Mouse (Mus musculus): Measurements from ENCODE around the gene Cabp2.

Gene Cabp2

DNA sequence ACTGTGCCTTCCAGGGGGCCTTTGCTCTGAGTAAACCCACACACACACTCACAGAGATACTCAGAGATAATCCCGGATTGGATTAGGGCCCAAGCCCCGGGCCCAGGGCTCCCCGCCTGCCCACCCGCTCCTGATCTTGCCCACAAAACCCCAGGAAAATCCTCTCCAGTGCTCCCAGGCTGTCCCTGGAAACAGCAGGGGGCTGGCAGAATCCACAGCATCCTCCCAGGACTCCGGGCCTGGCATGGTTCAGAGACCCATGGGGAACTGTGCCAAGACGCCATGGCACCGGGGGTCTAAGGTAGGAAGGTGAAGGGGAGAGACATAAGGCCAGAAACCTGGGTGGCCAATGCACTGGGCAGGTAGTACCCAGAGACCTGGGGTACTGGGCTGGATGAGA lies 1.9 kb downstream of the Cabp2 start:
- no peak for DNase-seq

DNA sequence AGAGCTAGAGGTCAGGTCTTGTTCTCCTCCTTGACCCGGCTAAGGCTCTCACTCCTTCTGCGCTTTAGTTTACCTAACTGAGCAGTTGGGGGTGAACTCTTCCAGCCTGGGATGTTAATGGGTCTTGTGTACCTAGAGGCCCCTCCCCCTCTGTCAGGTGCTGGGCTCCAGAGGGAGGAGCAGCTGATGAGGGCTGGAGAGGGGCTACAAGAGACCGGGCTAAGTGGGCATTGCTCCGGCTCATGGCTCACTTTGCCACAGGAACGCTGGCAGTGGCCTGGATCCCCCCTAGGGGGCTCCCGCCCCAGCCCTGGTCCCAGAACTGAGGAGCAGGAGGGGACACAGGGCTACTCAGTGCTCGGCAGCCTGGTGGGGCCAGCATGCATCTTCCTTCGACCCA lies 2.4 kb downstream of the Cabp2 start:
- no peak for DNase-seq

- no peak for DNase-seq
Measured at GRCm38 (mm10) chr19:4084984-4085383, 3.6 kb downstream of the Cabp2 start.

DNA sequence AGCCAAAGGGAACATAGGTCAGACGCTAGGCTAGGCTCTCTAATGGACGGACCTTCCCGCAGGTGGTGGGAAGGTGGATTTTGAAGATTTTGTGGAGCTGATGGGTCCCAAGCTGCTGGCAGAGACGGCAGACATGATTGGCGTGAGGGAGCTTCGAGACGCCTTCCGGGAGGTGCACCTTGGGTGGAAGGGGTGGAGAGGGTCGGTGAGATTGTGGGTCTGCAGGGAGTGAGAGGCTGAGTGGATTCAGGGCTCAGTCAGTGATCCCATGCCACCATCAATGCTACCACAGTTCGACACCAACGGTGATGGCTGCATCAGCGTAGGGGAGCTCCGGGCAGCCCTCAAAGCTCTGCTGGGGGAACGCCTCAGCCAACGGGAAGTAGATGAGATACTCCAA lies 4.8 kb downstream of the Cabp2 start:
- DNase-seq: no peak

DNA sequence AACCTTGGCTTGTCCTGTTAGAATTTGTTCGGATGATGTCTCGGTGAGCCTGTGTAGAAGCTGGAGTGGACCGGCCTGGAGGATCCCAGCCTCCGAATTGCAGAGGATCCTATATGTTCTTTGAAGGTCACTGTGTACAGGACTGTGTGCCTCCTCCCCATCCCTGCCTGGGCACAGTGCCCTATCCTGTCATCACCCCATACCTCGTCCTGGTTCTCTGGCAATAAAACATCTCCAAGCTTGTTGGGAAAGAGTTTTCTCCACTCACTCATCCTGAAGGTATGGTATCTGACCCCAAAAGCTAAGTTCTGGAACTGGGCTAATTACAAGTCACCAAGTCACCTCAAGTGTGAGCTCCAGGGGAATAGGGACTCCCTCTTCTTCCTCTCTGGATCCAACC lies 5.7 kb downstream of the Cabp2 start:
- DNase-seq: no peak

DNA sequence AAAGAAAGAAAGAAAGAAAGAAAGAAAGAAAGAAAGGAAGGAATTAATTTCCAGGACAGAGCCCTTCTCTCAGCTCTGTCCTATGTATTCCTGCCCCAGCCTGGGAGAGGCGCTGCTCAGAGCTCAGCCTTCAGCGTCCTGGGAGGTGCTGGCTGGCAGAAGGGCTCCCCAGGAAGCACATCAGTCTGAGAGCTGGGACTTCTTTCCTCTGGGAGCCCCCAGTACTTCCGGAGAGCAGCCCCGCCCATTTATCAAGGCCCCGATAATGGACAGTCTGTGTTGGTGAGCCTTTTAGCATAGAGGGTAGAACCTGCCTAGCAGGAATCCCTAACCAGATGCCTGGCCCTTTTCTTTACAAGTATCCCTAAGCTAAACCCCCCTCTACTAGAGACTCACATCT lies 6.8 kb downstream of the Cabp2 start:
- DNase-seq: no peak

DNA sequence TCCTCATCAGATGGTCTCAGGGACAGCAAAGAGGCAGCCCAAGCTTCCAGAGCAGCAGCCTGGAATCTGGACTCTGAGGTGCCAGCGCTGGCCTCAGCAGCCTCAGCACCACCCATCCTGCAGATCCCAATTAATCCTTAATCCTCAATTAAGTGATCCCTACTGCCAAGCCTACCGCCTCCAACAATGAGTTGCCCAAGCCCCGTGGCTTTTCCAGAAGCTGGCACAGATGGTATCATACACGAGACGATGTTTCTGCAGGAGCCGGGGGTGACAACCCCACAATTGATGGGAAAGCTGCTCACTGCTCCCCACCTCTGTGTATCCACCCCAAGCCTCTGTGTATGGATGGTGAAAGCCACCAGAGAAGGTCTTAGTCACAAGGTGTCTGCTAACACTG lies 7.8 kb downstream of the Cabp2 start:
- DNase-seq: no peak

DNA sequence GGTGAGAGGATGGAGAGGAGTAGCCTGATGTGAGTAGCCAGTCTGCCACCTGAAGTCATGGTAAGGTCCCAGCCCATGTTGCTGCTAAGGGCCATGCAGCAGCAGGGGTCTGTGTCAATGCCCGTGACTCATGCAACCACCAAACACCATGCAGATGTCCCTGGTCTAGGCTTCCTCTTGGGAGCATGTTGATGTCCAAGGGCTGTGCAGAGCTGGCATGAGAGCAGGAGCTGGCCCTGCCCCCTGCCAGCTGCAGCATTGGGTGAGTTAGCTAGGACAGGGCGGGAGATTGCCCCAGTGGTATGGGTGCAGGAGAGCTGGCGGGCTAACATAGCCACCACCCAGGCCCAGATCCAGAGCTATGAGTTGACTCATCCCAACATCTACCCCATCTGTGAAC lies 9.1 kb downstream of the Cabp2 start:
- no peak for DNase-seq

DNA sequence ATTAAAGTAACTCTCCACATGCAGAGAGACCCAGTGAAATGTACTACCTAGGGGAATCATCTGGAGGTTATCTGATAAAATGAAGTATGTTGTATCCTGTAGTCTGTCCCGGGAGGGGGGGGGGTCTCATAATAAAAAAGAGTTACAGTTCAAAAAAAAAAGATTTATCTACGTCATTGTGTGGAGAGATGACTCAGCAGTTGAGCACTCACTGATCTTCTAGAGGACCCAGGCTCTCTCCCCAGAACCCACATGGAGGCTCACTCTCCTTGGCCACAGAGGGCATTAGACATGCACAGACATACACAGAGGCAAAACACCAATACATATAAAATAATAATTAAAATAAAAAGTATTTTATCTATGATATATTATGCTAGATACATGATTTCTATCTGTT lies 10.0 kb downstream of the Cabp2 start:
- no peak for DNase-seq

DNA sequence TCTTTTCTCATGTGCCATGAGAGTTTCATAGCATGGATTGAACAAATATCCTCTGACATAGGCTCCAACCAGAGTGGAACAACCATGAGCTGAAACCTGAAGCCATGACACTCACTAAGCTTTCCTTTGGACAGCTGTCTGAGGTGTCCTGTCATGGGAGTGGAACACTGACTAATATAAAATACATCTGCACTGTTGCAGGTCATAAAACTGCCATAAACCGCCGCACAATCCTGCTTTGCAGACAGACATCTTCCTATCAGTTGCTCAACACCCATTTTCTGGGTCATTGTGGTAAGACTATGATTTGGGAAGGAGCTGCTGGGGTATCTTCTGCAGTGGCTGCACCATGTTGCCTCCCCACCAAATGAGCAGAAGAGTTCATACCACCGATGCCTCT lies 11.4 kb downstream of the Cabp2 start:
- no peak for DNase-seq

- DNase-seq: no peak
Measured at GRCm38 (mm10) chr19:4093772-4094171, 12.4 kb downstream of the Cabp2 start.

DNA sequence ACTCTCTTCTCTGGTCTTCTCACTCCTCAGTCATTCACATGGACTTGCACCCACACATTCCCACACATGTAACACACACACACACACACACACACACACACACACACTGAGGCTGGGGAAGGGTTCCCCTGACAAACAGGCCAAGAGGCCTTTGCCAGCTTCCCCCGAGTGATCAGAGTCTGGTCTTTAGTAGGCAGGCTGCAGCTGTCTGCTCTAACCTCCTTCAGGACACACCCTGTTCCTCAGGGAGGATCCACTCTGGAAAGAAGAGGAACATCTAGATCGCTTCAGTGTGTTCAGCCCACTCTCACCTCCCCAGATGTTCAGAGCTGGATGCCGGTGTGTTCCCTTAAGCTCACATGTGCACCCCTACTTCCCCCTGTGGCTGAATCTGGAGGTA lies 13.0 kb downstream of the Cabp2 start:
- no peak for DNase-seq

- DNase-seq: no peak
Measured at GRCm38 (mm10) chr19:4094774-4095303, 13.5 kb downstream of the Cabp2 start.

DNA sequence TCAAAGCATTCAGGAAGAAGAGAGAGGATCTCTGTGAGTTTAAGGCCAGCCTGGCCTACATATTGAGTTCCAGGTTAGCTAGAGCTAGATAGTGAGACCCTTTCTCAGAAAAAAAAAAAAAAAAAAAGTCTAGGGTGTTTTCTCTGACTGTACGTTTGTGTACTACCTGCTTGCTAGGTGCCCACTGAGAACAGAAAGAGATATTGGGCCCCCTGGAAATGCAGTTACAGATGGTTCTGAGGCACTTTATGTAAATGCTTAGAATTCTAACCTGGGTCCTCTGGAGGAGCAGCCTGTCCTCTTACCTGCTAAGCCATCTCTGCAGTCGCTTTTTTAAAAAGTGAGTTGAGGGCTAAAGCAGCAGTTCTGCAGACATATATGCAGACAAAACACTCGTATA lies 14.4 kb downstream of the Cabp2 start:
- no peak for DNase-seq

DNA sequence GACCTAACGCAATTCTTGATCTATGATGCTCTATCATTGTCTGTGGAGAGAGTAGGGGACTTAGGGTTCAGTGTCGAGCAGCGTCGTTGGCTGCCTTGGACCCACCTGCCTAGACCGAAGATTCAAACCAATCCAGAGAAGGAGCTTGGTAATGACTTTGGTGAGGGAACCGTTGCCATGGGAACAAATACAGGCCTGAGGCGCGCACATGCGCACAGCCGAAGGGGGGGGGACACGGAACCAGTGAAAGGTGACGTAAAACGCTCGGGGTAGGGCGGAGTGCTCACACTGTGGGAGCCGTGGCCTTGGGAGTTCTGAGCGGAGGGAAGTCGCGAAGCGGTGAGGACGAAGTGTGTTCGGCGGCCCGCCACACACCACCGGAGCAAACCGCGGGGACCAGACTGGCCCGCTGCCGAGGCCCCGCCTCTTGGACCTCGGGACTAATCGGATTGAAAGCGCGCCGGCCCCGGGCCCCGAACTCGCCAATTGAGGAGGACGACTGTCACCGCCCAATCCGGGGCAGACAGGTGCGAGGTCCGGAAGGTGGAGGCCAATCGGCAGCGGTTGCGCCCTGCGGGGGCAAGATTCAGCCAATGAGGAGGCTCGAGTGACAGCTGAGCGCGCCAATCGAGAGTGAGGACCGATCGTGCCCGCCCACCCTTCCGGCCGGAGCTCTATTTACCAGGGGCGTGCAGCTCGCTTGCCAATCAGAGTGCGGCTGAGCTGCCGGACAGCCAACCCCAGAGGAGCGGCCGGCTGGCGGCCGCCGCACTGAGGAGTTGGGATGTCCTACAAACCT lies 15.5 kb downstream of the Cabp2 start, which contains the start of gene Cdk2ap2:
Gene Cdk2ap2 (plus strand): TSS at position 541 of the 799 bp plus-strand sequence.
- DNase-seq: peak; percentile 99

GRCm38 (mm10) chr19:4097441-4097825 lies 16.1 kb downstream of the Cabp2 start:
- no peak for DNase-seq

- DNase-seq: no peak
Measured at GRCm38 (mm10) chr19:4098426-4098825, 17.0 kb downstream of the Cabp2 start.

DNA sequence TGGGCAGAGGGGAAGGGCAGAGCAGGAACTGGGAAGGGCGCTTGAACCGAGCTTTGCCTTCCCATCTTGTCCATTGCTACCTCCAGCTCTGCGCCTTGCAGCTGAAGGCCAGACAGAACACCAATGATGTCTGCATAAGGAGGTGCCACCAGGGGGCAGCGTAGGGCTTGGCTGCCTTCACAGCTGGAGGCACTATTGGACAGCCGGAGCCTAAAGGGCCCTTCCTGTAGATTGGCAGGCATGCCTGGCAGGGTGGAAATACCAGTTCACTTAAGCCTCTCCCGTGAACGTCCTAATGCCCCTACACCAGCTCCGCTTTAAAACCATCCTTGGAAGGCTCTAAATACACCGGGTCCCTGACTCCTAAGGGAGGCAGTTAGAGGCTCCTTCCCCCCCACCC lies 17.7 kb downstream of the Cabp2 start:
- peak; percentile 88 for DNase-seq

DNA sequence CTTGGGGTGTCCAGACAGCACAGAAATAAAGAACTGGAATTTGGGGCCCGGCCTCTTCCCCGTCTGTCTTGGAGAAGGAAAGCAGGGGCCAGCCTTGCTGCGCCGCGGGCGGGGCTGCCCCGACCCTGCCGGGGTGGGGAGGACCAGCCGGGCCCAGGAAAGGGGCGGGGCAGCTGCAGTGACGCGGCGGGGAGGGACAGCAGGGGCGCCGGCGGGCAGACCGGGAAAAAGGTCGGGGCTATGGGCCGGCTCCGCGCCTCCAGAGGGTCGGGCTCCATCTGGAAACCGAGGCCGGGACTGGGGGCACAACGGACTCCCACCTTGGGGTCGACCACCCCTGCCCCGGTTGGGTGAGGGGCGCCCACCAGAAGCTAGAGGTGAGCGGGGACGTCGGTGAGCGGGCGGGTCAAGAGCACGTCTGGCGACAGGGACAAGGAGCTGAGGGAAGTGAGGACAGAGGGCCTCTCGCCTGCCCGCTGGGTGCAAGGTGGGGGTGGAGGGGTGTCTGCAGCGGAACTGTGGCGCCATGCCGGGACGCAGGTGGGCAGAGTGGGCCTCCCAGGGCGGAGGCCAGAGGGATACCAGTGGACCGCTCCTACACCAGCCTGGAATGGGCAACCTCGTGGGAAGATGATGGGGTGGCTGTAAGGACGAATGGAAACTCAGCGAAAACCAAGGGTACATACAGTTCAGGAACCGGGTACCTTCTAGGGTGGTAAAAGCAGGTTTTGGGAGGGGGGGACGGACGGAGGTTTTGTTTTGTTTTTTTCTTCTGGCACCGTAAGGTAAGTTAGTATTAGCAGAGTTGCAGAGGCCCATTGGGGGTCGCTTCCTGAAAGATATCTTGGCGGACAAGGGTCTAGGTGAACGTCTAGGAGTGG lies 18.7 kb downstream of the Cabp2 start, which contains the start of gene Pitpnm1:
Gene Pitpnm1 (plus strand): TSS at position 162 of the 881 bp plus-strand sequence.
- peak; percentile 48 for DNase-seq

DNA sequence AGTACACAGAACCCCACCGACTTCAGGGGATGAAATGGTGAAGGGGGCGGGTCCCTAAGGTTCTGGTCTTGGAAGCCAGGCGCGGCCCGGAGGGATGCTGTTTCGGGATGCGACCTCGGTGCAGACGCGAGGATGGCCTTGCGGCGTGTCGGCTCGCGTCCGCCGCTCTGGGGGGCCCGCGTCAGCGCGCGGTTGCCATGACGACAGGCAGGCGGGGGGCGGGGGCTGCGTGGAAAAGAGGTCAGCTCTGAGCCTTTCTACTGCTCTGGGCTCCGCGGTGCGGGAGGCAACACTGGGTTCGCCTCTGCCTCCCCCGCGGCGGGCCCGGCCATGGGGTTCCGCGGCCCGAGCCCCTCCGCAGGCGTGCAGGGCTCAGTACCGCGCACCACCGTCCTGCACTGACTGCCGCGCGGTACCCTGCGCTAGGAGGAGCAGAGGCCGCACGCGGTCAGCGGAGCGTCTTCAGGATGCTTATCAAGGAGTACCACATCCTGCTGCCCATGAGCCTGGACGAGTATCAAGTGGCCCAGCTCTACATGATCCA lies 19.4 kb downstream of the Cabp2 start:
- peak; percentile 80 for DNase-seq

GRCm38 (mm10) chr19:4101466-4101865 lies 20.1 kb downstream of the Cabp2 start:
- no peak for DNase-seq

DNA sequence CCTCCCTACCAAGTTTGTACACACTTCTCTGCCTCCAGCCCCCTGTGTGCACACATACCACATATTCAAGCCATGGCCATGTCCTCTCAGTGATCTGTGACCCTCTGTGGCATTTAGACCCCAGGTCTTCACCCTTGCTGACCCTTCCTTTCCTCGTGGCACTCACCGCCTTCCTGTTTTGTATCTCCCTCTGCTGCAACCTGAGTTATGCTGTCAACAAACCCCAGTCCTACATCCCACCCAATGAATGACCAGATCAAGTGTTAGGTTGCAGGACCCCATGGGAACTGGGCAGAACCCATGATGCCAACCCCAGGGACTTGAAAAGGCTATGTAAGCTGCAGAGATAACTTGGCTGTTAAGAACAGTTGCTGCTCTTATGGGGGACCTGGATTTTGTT lies 20.7 kb downstream of the Cabp2 start:
- no peak for DNase-seq

GRCm38 (mm10) chr19:4102626-4103025 lies 21.2 kb downstream of the Cabp2 start:
- no peak for DNase-seq

- no peak for DNase-seq
Measured at GRCm38 (mm10) chr19:4103294-4103693, 21.9 kb downstream of the Cabp2 start.
